Mouse (Mus musculus) spleen, postnatal 4 days (tissue): ENCODE measurements at regions not wholly inside any gene's neighbourhood (a gene's known extent, or its start where the extent isn't known, plus 50 kb on each side); places are given as distances from the start of the nearest gene placed in this dataset.
A peak's percentile ranks its signal among the peaks of the same experiment; 100 is the strongest.

Source experiments
- DNase-seq, 2 experiments: peaks; one replicate each; pipeline ENCODE4 v3.0.0; 2022; ENCODE audit warnings: low spot score in 2 of 2

- DNase-seq = no peak
These were observed 591.5 kb upstream of the A1bg start for GRCm38 (mm10) chr15:61514324-61514723.

GRCm38 (mm10) chr15:61508806-61509205, 586.0 kb upstream of the A1bg start:
- DNase-seq = no peak

GRCm38 (mm10) chr15:61506361-61506897, 583.6 kb upstream of the A1bg start:
- no peak for DNase-seq

GRCm38 (mm10) chr15:61503436-61503835, 580.6 kb upstream of the A1bg start:
- no peak for DNase-seq

GRCm38 (mm10) chr15:61489731-61490130, 566.9 kb upstream of the A1bg start:
- DNase-seq = no peak

- DNase-seq = no peak
These were observed 559.0 kb upstream of the A1bg start for GRCm38 (mm10) chr15:61481861-61482260.

GRCm38 (mm10) chr15:61473900-61474299, 551.1 kb upstream of the A1bg start:
- DNase-seq = no peak

GRCm38 (mm10) chr15:61455042-61455441, 532.2 kb upstream of the A1bg start:
- DNase-seq = no peak

GRCm38 (mm10) chr15:61454350-61454671, 531.5 kb upstream of the A1bg start:
- no peak for DNase-seq

GRCm38 (mm10) chr15:61453656-61454349, 531.0 kb upstream of the A1bg start:
- no peak for DNase-seq

GRCm38 (mm10) chr15:61450217-61450616, 527.4 kb upstream of the A1bg start:
- DNase-seq = no peak

- no peak for DNase-seq
These were observed 525.7 kb upstream of the A1bg start for GRCm38 (mm10) chr15:61448482-61448881.

GRCm38 (mm10) chr15:61446053-61446840, 523.4 kb upstream of the A1bg start:
- no peak for DNase-seq

GRCm38 (mm10) chr15:61441734-61442398, 519.1 kb upstream of the A1bg start:
- DNase-seq = no peak

- no peak for DNase-seq
These were observed 518.2 kb upstream of the A1bg start for GRCm38 (mm10) chr15:61441012-61441411.

- no peak for DNase-seq
These were observed 517.5 kb upstream of the A1bg start for GRCm38 (mm10) chr15:61440284-61440683.

- no peak for DNase-seq
These were observed 516.9 kb upstream of the A1bg start for GRCm38 (mm10) chr15:61439623-61440170.

GRCm38 (mm10) chr15:61428818-61429415, 506.1 kb upstream of the A1bg start:
- no peak for DNase-seq

GRCm38 (mm10) chr15:61422989-61423388, 500.2 kb upstream of the A1bg start:
- DNase-seq = no peak

- no peak for DNase-seq
These were observed 494.7 kb upstream of the A1bg start for GRCm38 (mm10) chr15:61417506-61417905.

- no peak for DNase-seq
These were observed 494.0 kb upstream of the A1bg start for GRCm38 (mm10) chr15:61416841-61417240.

GRCm38 (mm10) chr15:61415626-61416025, 492.8 kb upstream of the A1bg start:
- DNase-seq = peak in 1 of 2 experiments; percentile 19
